Mouse (Mus musculus): Measurements from ENCODE around the gene Rsc1a1. TPM values are rescaled to one million over a fixed set of nuclear protein-coding genes. Genes with fewer than 3 reads are reported as not detected.
A peak's percentile ranks its signal among the peaks of the same experiment; 100 is the strongest.

Rsc1a1 gene
- polyA plus RNA-seq, 1 experiment from 2014 or later: not detected

GRCm38 (mm10) chr4:141651286-141651685 lies 34.1 kb downstream of the Rsc1a1 start:
- 87% methylated on average over 6 of the region's 6 CpGs for WGBS
- H3K4me2 ChIP-seq: no peak overlapping the region
- no peaks in the 10 kb centered on the region for H3K9me3 ChIP-seq
- no peaks in the 10 kb centered on the region for H3K27me3 ChIP-seq
- peaks cover 16% of the 10 kb centered on the region for H3K4me1 ChIP-seq
- H3K9ac ChIP-seq: no peak overlapping the region
- no peak overlapping the region for H3K27ac ChIP-seq
- no peak for ATAC-seq (ENCODE audit: borderline replicate concordance, extremely low read depth, low FRiP score, low TSS enrichment)
- H3K4me3 ChIP-seq: no peak overlapping the region
- H3K36me3 ChIP-seq: peaks cover 14% of the 10 kb centered on the region; the same call in 1 of the 2 replicates

DNA sequence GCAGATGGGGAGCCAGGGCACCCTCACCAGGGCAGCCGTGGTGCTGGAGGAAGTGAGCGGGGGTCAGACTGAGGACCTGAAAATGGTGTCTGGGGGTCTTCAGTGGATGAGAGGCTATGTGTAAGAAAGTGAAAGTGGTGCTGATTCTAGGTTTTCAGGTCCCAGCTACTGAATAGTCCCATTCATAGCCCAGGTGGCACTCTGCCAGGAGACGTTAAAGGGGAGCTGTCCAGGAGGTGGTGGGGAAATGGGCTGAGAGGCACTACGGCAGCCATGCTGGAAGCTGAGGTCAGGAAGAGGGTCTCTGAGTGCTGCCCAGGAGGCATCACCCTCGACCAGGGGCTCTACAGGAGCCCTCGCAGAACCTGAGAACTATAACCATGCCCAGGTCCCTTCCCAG lies 36.2 kb downstream of the Rsc1a1 start:
- H3K4me1 ChIP-seq: peaks cover 17% of the 10 kb centered on the region
- 0 out of 2 replicates have a peak overlapping the region, but pooled peaks have one; percentile 16 for H3K27ac ChIP-seq
- no peak overlapping the region for H3K4me3 ChIP-seq
- 45% methylated on average over 6 of the region's 6 CpGs for WGBS
- no peaks in the 10 kb centered on the region for H3K27me3 ChIP-seq
- H3K4me2 ChIP-seq: no peak overlapping the region
- no peaks in the 10 kb centered on the region for H3K9me3 ChIP-seq
- peaks cover 14% of the 10 kb centered on the region; the same call in 1 of the 2 replicates for H3K36me3 ChIP-seq
- no peak overlapping the region for H3K9ac ChIP-seq
- ATAC-seq (ENCODE audit: borderline replicate concordance, extremely low read depth, low FRiP score, low TSS enrichment): peak; percentile 10; the same call in 1 of the 2 replicates

DNA sequence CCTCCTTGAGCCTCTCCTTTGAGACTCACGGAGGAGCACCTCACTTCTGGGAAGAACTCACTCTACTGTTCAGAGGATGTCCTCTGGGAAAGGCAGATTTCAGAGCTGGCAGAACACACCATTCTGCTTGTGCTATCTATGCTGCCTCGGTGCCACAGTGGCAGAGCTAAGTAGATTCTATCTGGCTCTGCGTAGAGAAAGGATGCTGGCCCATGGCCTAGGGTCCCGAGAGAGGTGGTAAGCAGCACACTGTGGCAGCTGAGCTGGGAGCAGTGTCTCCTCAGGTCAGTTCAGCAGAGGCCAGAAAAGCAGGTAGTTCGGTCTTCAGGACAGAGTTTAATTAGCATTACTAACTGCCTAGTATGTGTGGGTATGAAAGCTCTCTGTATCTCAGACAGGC lies 37.1 kb downstream of the Rsc1a1 start:
- H3K36me3 ChIP-seq: peaks cover 14% of the 10 kb centered on the region; the same call in 1 of the 2 replicates

DNA sequence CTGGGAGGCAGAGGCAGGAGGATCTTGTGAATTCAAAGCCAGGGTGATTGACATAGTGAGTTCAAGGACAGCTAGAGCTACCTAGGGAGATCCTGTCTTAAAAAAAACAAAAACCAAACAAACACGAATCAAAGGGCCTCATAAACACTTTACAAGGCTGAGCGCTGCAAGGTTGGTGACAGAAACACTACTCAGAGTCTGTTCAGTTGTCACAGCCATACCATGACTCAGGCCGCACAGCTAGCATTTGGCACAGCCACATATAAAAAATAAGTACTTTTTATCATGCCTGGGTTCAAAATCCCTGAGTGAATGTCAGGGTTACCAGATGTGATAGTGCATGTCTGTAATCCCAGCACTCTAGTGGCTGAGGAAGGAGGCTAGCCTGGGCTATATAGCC lies 38.2 kb downstream of the Rsc1a1 start:
- no peaks in the 10 kb centered on the region for H3K9me3 ChIP-seq
- H3K4me2 ChIP-seq: no peak overlapping the region
- 86% methylated on average over 3 of the region's 3 CpGs for WGBS
- H3K4me3 ChIP-seq: no peak overlapping the region
- peaks cover 11% of the 10 kb centered on the region; the same call in 1 of the 2 replicates for H3K36me3 ChIP-seq
- no peak overlapping the region for H3K9ac ChIP-seq
- peaks cover 33% of the 10 kb centered on the region for H3K4me1 ChIP-seq
- no peaks in the 10 kb centered on the region for H3K27me3 ChIP-seq
- H3K27ac ChIP-seq: no peak overlapping the region
- ATAC-seq (ENCODE audit: borderline replicate concordance, extremely low read depth, low FRiP score, low TSS enrichment): no peak

More for the DNA sequence above, 37.1 kb downstream of the Rsc1a1 start:
- Histone ChIP-seq H3K4me1 (peaks cover 27% of the 10 kb centered on the region), H3K4me3 (no peak overlapping the region), H3K27ac (no peak overlapping the region), H3K9me3 (no peaks in the 10 kb centered on the region), H3K9ac (no peak overlapping the region), H3K27me3 (no peaks in the 10 kb centered on the region), H3K4me2 (no peak overlapping the region)
- ATAC-seq (ENCODE audit: borderline replicate concordance, extremely low read depth, low FRiP score, low TSS enrichment): no peak
- 98% methylated on average over 5 of the region's 5 CpGs for WGBS

DNA sequence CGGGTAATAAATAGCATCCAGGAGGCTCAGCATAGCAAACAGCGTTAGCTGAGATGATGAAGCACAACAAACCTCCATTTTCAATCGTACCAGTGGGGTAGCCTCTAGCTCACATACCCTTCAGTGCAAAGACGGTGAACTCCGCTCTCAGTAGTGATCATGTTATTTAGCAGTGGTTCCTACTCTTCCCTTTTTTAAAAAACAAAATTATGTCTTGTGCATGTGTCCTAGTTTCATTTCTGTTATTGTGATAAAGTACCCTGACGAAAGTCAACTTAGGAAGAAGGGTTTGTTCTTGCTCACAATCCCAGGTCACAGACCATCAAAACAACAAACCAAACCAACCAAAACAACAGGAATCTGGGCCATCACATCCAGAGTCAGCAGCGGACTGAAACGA lies 39.4 kb downstream of the Rsc1a1 start:
- Histone ChIP-seq H3K4me2 (no peak overlapping the region), H3K27ac (no peak overlapping the region), H3K4me1 (peaks cover 41% of the 10 kb centered on the region), H3K9ac (no peak overlapping the region), H3K9me3 (no peaks in the 10 kb centered on the region), H3K4me3 (no peak overlapping the region), H3K36me3 (peaks cover 12% of the 10 kb centered on the region), H3K27me3 (no peaks in the 10 kb centered on the region)
- 91% methylated on average over 8 of the region's 8 CpGs for WGBS
- ATAC-seq (ENCODE audit: borderline replicate concordance, extremely low read depth, low FRiP score, low TSS enrichment): no peak

DNA sequence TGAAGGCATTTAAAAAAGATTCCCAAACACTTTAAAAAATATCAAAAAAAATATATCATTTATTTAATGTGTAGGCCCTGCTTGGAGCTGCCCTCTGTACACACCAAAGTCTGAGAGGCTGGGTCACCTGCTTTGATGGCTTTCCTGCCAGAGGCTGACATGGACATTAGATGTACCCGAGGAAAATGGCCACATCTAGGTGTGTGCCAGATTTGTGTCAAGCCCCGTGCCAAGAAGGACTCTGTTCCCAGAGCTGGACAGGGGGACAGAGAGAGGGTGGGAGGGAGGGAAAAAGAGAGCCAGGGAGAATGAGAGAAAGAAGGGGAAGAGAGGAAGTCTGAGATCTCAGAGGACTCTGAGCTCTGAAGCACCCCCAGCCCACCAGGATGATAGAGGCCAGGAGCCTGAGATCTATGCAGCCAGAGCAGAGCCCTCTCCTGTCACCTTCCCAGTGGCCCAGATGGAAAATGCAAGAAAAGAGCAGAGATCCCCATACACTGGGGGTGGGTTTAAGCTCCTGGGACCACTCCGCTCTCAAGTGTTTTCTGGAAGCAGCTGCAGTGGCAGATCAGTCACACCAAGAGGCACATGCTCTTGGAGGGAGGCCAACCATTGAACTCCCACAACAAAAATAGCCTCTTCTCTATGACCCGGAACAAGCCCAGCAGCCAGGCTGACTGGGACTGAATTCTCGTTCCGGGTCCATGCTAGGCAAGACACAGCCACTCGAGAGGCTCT lies 42.1 kb downstream of the Rsc1a1 start:
- H3K4me2 ChIP-seq: peak overlapping the region; percentile 33

GRCm38 (mm10) chr4:141641961-141642811 lies 43.2 kb downstream of the Rsc1a1 start:
- Histone ChIP-seq H3K4me3 (no peak overlapping the region), H3K36me3 (peaks cover 34% of the 10 kb centered on the region), H3K4me1 (peaks cover 28% of the 10 kb centered on the region), H3K27ac (peak overlapping the region; percentile 93), H3K27me3 (no peaks in the 10 kb centered on the region), H3K9me3 (no peaks in the 10 kb centered on the region), H3K9ac (no peak overlapping the region), H3K4me2 (no peak overlapping the region)
- 82% methylated on average over 25 of the region's 25 CpGs for WGBS
- no peak for ATAC-seq (ENCODE audit: borderline replicate concordance, extremely low read depth, low FRiP score, low TSS enrichment)

More for the DNA sequence above, 42.1 kb downstream of the Rsc1a1 start:
- Histone ChIP-seq H3K4me3 (no peak overlapping the region), H3K27ac (peak overlapping the region; percentile 93), H3K4me1 (peaks cover 28% of the 10 kb centered on the region), H3K27me3 (no peaks in the 10 kb centered on the region), H3K9ac (no peak overlapping the region), H3K36me3 (peaks cover 28% of the 10 kb centered on the region), H3K9me3 (no peaks in the 10 kb centered on the region)
- WGBS: 27% methylated on average over 7 of the region's 7 CpGs
- ATAC-seq (ENCODE audit: borderline replicate concordance, extremely low read depth, low FRiP score, low TSS enrichment): peak; percentile 85

DNA sequence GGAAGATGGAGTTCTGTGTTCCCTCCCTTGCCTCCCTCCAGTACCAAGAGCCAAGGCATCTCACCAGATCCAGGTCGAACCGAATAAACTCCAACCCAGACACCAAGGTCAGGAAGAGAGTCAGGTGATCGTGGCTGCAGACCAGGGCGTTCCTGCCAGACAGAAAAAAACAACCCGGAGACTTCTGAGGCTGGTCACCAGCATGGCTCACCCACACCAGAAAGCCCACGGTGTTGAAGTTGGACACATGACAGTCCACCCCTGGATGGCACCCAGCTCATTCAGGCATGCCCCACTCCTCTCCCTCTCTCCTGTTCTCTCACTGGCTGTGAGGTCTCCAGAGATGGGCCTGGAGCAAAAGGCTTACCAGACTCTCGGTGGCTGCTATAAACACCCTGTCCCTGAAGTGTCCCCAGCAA lies 44.0 kb downstream of the Rsc1a1 start:
- Histone ChIP-seq H3K27me3 (no peaks in the 10 kb centered on the region), H3K9me3 (no peaks in the 10 kb centered on the region), H3K4me1 (peaks cover 28% of the 10 kb centered on the region), H3K27ac (0 out of 2 replicates have a peak overlapping the region, but pooled peaks have one; percentile 93), H3K4me3 (no peak overlapping the region), H3K36me3 (peaks cover 41% of the 10 kb centered on the region), H3K9ac (no peak overlapping the region), H3K4me2 (no peak overlapping the region)
- ATAC-seq (ENCODE audit: borderline replicate concordance, extremely low read depth, low FRiP score, low TSS enrichment): no peak
- 71% methylated on average over 7 of the region's 7 CpGs for WGBS

GRCm38 (mm10) chr4:141639474-141639873 lies 45.9 kb downstream of the Rsc1a1 start:
- ATAC-seq (ENCODE audit: borderline replicate concordance, extremely low read depth, low FRiP score, low TSS enrichment): no peak
- Histone ChIP-seq H3K9ac (no peak overlapping the region), H3K36me3 (peaks cover 50% of the 10 kb centered on the region), H3K27ac (no peak overlapping the region), H3K4me2 (no peak overlapping the region), H3K4me1 (peaks cover 28% of the 10 kb centered on the region), H3K9me3 (no peaks in the 10 kb centered on the region), H3K4me3 (no peak overlapping the region), H3K27me3 (no peaks in the 10 kb centered on the region)
- WGBS: 72% methylated on average over 11 of the region's 11 CpGs

DNA sequence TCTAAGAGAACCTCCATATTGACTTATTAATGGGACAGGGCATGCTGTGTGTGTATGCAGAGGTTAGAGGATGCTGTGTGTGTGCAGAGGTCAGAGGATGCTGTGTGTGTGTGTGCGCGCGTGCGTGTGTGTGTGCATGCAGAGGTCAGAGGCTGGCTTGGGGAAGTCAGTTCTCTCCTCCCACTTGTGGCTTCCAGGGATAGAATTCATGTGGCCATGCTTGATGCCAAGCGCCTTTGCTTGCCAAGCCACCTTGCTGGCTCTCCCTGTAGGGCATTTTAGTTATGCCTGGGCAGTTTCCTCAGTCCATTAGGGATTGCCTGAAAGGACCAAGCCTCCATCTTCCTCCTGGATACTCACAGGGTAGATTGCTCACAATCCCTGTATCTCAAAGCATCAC lies 48.7 kb downstream of the Rsc1a1 start:
- ATAC-seq (ENCODE audit: borderline replicate concordance, extremely low read depth, low FRiP score, low TSS enrichment): no peak
- Histone ChIP-seq H3K9me3 (no peaks in the 10 kb centered on the region), H3K9ac (no peak overlapping the region), H3K4me3 (no peak overlapping the region), H3K4me2 (no peak overlapping the region), H3K27ac (no peak overlapping the region), H3K36me3 (peaks cover 73% of the 10 kb centered on the region), H3K4me1 (peaks cover 3% of the 10 kb centered on the region; the same call in 1 of the 2 replicates), H3K27me3 (no peaks in the 10 kb centered on the region)
- whole genome bisulfite sequencing: 91% methylated on average over 5 of the region's 5 CpGs

DNA sequence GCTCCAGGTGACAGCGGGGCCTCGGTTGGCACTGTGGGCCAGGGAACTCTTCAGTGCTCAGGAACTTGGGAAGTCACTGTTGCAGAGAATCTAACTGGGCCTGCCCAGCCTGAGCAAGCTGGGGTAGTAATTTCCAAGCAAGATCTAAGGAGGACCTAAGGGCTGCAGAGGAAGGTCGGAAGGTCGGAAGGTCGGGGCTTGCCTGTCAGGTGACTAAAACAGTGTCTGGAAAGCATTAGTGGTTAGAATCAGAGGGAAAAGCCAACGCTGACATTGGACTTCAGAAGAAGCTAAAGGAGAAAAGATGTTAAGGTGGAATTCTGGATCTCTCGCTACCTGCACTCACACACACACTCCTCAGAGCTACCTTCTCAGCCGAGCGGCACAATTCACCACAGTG lies 49.4 kb downstream of the Rsc1a1 start:
- peaks cover 75% of the 10 kb centered on the region for H3K36me3 ChIP-seq
- no peak overlapping the region for H3K4me3 ChIP-seq
- H3K9me3 ChIP-seq: no peaks in the 10 kb centered on the region
- WGBS: 85% methylated on average over 9 of the region's 9 CpGs
- no peak overlapping the region for H3K27ac ChIP-seq
- H3K27me3 ChIP-seq: no peaks in the 10 kb centered on the region
- no peak overlapping the region for H3K9ac ChIP-seq
- no peaks in the 10 kb centered on the region for H3K4me1 ChIP-seq
- no peak overlapping the region for H3K4me2 ChIP-seq
- ATAC-seq (ENCODE audit: borderline replicate concordance, extremely low read depth, low FRiP score, low TSS enrichment): no peak

Measured in lung, embryonic 15.5 days (tissue).